Mouse (Mus musculus) A20 (cell line): ENCODE data around the gene Zfp148.
"Not testable (repeated sequence)": the region's sequence is repeated elsewhere in the genome, so short reads cannot be mapped to it uniquely, and the experiment has no call there.

Experiments used
- DNase-seq: peaks from one replicate; pipeline ENCODE4 v3.0.0-alpha.2; 2011; ENCODE audit warnings: low read depth, low spot score

Zfp148 gene

DNA sequence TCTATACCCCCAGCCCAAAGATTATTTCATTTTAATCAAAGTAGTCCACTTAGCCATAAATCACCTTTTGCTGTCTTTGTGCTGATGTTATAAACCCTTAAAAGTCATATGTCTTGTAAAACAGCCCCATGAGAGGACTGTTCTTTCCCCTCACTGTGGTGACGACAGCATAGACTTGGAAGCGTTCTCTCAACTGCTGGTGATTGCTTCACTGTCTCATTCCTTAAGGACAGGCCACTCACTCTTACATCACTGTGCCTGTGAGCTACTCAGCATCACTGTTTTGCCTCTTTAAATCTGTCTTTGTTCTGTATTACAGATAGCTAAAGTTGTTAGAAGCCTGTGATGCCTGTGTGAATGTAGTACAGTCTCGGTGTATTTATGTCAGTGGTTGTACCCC lies 80.8 kb downstream of the Zfp148 start:
- no peak for DNase-seq

DNA sequence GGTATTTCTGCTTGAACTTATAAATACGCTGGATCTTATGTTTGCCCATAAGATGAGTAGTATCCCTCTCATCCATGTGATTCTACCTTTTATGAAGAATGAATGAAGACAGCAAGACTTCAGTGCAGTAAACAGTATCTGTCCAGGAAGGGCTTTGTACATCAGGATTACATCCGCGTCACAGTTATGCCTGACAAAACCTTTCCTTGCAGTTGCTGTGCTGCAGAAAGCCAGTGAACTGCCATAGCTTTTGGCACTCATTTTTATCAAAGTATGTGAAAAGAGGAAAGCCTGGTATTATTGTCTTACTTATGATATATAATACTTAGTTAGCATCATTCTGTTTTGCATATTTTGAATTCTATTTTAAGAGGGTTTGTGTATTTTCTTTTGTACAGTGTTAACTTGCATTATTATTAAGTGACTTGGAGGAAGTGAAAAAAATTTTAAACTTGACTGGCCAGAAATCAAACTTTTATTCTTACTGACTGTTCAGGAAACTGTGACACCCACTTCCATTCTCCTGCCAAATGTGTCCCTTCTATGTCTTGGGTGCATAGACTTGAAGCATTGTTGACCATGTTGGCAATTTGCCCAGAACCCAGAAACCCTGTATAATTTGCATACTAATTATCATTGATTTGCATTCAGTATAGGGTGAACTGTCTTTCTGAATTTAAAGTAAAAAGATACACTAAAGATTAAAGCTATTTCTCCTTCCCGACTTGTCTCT lies 84.0 kb downstream of the Zfp148 start:
- peak; percentile 41 for DNase-seq

DNA sequence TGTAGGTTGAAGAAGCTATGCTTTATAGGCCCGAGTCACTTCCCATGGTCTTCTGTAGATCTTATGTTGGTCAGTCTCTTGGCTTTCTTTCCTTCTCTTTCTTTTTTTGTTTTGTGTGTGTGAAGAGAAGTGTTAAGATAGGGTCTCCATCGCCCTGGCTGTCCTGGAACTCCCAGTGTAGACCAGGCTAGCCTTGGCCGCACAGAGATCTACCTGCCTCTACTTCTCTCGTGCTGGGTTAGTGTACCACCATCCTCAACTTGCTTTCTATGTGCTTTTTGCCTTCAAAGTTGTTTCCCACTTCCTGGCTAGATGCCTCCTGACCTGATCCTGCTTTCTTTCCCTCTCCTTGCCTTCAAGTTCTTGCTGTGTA lies 84.6 kb downstream of the Zfp148 start:
- DNase-seq: no peak

DNA sequence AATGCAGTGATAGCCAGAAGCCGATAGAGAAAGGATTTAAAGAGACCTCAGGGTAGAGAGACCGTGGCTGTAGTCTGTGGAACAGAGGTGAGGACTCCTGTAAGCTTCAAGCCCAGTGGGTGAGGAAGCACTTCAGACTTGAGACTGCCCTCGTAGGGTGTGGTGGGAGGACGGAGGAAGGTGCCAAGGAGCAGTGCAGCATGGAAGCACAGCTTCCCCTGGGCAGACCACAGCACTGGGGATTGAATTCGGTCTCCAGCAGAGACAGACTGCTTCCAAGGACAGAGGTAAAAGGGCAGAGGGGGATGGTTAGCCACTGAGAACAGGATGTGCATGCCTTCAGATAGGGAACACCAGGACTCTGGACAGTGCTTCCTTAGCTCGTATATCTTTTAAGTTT lies 86.8 kb downstream of the Zfp148 start:
- no peak for DNase-seq

DNA sequence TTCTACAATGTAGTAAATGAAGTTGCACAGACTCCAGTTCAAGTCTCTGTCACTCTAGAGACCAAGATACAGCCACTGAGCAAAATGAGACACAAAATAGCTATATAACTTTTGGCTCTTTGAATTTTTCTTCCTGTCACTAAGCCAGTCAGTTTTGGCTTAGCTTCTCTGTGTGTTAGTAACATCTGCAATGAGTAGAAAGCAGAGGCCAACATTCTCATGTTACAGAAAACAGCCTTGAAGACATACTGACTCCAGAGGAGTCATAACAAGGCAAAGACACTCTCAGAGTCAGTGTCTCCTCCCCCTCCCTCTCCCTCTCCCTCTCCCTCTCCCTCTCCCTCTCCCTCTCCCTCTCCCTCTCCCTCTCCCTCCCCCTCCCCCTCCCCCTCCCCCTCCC lies 89.3 kb downstream of the Zfp148 start:
- no peak for DNase-seq

DNA sequence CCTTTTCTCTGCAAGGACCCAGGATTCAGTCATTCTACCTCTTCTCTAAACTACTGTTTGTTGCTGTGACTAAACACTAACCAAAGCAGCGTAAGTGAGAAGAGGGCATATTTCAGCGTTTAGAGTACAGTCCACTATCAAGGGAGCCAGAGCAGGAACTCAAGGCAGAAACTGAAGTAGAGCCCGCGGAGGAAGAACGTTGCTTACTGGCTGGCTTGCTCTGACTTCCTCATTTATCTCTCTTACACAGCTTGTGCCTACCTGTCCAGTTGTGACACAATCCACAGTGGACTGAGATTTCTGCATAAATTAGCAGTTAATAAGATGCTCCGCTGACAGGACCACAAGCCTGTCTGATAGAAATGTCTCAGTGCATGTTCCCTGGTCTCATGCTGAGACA lies 93.7 kb downstream of the Zfp148 start:
- DNase-seq: no peak

DNA sequence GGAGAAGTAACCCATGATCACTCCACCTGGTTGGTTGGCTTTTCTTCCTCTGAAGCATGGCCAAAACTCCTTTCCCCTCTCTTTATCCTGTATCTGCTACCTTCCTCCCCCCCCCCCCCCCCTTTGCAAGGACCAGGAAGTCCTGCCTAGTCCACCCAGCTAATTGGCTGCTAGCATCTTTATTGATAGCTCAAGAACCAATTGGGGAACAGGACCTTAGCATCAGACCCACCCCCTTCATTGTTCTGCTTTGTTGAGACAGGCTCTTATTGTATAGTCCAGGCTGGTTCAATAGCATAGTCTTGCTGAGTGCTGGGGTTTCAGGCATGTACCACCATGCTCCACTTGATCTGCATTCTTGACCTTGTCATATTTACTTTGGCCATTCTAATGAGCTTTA lies 99.3 kb downstream of the Zfp148 start:
- DNase-seq: peak; percentile 28

DNA sequence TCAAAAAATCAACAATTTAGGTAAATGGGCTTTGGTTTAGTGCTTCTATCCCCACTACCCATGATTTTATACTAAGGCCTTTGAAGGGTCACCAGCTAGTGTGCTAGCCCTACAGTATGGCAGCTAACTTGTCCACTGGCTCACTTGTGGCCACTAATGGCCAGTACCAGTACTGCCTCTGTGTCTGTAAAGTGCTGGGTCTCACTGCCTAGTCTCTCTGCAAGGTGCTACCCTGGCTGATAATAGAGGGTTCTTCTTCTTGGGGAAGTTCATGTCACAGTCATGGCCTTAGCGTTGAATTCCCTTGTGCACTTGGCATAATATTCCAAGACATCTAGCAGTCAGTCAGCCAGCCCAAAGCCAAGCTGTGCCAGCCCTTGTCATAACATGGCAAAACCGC lies 100.5 kb downstream of the Zfp148 start:
- peak; percentile 31 for DNase-seq

DNA sequence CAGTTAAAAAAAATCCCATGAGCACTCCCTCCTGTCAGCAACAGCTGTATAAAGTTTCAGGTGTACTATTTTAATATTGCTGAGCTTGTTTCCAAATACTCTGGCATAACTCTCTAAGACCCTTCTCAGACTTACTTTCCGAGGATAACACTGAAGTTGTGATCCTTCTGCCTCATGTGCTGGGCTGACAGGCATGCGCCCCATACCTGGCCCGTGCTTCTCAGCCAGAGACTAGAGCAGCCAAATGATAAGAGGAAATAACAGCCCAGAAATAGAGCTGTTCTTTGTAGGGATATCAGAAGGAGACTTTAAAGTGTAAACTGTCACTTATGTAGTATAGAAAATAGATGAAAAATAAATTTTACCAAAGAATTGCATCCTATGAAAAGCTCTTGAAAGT lies 101.7 kb downstream of the Zfp148 start:
- DNase-seq: no peak

DNA sequence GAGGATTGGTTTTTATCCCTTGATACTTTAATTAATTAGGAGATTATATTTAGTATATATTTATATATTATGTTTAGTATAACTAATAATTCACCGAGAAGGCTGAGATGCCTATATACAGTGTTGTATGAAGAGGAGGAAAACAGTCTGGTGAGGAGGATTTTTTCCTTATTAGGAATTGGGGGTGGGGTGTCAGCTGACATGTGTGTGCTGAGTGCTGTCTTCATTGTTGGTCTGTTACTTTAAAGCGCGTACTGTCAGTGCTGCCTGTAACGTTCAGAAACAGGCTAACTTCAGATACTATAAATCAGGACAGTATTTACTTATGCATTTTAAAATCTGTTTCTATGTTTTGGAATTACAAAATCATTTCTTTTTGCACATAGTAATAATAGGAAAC lies 107.1 kb downstream of the Zfp148 start:
- no peak for DNase-seq

DNA sequence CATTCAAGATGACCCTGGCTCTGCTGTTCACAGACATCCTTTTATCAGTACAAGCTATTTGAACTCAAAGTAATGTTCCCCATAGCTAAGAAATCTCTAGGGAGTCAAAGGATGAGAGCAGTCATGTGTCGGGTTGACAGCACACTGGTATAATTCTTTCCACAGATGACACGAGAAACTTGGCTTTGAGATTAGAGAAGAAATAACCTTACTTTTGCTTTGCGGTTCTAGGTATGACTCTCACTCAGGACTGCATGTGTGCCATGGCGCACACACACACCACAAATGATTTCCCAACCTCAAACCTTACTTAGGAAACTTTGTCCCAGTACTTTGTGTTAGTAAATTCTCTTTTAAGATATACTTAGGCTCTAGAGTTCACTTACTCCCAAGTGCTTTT lies 113.7 kb downstream of the Zfp148 start:
- DNase-seq: no peak

DNA sequence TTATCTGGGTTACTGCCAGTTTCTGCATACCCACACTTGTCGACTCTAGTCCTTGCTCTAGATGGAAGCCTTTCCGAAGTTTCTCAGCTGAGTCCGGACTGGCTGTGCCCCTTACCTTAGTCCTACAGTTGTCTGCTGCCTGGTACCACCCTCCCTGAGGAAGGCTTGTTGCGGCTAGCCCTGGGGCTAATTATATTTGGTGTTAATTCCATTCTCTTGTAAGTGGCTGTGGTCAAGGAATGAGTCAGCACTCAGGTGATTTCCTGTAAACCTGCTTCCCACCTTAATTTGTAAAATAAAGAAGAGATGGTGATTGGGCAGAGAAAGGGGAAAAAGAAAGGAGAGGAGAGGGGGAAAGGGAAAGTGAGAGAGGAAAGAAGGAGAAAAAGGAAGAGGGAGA lies 127.4 kb downstream of the Zfp148 start:
- no peak for DNase-seq

DNA sequence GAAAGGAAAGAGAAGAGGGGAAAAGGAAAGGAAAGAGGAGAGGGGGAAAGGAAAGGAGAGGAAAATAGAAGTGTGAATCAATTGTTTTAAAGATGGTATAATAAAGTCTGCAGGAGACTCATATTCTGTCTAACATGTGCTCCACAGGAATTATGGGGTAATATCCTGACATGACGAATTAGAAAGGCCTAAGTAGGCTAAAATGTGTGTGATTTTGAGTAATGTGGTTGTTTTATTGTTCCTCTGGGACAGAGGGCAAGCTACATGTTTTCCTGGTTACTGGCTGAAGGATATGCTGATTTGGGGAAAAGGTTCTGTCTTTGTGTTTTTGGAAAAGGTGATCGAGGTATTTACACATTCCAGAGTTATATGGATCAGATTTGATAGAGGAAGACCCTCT lies 128.6 kb downstream of the Zfp148 start:
- not testable (repeated sequence) for DNase-seq

DNA sequence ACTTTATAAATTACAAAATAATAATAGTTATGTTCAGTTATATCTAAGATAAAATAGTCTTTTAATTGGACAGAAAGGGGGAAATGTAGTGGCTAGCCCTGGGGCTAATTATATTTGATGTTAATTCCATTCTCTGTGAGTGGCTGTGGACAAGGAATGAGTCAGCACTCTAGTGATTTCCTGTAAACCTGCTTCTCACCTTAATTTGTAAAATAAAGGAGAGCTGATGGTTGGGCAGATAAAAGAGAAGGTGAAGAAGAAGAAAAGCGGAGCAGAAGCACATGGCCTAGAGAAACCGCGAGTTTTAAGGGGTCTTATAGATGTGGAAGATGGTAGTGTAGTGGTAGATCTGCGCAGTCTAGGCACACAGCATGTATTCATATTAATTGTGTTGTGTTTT lies 130.2 kb downstream of the Zfp148 start:
- not testable (repeated sequence) for DNase-seq

DNA sequence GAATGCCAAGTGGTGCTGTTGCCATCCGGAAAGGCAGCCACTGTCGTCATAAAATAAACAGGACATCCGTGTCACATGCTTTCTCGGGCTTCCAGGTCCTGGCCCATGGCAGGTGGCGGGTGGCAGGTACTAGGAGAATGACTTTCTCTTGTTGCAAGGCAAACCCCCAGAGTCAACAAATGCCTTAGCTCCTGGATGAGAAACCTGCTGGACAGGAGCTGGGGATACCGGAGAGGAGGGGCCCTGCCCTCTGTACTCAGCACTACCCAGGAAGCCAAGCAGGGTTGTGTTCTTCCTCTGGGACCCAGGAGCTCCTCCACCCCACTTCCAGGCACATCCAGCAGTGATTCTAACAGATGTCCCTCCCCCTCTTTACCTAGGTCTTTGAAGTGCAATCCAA lies 131.9 kb downstream of the Zfp148 start:
- no peak for DNase-seq

DNA sequence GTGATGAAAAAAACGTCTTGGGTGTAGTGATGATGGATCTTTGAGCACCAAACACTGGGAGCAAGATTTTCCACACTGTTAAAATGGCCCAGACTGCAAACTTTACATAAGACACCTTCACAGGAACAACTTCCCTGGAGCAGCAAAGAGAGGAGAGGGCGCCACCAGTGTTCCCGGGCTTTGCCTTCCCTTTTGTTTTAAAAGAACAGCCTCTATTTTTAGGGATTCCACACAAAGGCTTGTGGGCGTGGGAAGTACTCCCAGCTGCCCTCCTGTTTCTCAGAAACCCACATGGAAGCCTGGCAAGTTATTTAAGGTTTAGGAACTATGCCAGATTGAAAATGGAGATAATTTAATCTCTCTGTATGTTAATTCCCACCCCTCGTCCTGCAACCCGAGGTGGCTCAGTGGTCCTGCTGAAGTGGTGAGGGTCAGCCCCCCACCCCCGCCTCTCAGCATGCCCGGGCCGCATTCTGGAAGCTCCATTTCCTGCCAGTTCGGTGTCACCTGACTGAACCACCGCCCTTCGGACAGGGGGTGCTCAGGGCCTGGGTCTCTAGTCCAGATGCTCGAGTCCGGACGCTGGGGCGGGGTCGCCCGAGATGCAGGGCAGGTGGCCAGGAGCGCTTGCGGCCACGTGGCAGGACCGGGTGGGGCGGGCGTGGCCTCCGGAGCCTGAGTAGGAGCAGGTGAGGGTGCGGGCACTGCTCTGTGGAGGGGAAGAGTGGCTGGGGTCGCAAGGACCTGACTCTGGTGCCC lies 136.3 kb downstream of the Zfp148 start, which contains the start of gene Slc12a8:
TSS of gene Slc12a8 (plus strand) at position 522 of the 759 bp plus-strand sequence.
- DNase-seq: no peak

DNA sequence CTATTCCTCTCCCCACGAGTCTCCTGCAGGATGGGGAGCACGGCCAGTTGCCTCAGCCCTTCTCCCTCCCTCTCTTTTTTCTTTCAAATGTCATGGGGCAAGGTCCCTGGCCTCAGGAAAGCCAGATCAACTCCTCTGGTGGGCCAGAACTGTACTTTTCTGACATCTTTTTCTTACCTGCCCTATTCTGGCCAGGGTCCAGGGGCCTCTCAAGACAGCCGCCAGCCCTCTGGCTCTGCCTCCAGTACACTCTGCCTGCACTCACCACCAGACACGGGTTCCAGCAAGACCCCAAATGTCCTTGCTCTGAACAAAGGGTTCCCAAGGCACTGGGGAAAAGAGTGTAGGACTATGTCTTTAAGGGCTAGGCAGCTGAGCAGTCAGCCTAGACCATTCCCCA lies 137.0 kb downstream of the Zfp148 start:
- no peak for DNase-seq

DNA sequence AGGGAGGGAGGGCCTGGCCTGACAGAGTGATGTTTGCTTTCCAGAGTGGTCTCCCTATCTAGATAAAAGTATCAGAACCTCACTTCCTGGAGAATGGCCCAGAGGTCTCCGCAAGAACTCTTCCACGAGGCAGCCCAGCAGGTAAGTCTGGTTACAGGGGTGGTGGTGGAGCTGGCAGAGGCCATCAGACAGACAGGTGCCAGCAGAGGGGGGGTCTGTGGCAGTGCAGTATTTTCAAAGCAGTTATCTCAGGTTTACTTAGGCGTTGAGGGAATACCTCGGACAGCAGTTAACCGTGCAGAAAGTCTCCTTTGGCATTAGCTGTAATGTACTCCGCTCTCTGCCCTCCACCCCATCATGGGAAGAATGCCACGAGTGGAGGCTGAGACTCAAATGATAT lies 137.6 kb downstream of the Zfp148 start:
- no peak for DNase-seq

DNA sequence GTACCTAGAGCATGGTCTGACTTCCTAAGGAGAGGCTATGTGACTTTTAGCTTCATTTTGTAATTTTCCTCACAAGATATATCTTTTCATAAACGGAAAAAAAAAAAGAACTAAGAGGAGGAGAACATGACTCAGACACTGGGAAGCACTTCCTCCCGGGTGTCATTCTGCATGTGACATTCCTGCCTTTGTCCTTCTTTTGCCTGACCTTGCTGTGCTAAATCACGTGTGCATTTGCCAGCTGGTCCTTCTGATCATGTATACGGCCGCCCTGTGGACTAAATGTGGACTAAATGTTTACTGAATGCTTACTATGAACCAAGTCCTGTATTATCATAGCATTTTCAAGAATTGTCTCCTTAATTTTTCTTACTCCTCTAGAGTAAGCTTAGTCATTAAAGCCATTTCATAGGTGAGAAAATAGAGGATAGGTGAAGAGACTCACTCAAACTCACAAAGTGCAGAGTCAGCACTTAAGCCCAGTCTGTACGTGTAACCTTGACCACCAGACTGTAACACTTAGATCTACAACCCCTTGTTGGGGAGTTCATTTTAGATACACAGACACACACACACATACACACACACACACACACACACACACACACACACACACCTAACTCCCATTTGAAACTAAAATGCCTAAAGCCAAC lies 139.4 kb downstream of the Zfp148 start:
- DNase-seq: no peak

DNA sequence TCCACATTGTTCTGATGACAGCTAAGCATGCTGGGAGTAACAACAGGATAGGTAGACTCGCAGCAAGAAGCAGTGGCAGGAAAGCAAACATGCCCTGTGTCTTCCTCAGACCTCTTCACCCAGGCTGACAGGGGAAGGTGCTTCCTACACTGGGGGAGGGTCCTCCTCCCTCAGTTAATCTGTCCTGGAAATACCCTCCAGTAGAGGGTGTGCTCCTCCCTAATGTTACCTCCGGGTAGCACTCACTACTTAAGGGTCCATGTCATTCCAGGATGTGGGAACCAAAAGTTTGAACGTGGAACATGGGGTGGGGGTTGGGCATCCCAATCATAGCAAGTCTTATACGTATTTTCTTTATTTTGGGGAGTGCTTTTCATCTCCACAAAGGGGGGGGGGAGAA lies 141.9 kb downstream of the Zfp148 start:
- DNase-seq: no peak

DNA sequence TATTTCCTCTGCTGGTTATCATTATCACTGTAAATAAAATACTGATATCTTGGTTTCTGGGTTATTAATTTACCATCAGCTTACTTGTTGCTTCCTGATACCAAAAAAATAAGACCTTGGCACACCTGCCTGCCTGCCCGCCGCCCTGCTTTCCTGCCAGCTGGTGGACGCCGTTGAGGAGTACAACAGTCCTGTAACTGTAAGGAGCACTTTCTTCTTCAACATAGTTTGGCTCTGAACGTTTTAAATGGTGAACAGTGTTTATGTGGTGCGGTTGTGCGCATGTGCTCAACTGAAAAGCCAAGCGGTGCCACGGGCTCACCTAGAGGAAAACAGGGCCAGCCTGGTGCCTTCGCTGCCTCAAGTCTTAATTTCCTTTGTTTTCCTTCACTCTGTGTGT lies 142.9 kb downstream of the Zfp148 start:
- no peak for DNase-seq

DNA sequence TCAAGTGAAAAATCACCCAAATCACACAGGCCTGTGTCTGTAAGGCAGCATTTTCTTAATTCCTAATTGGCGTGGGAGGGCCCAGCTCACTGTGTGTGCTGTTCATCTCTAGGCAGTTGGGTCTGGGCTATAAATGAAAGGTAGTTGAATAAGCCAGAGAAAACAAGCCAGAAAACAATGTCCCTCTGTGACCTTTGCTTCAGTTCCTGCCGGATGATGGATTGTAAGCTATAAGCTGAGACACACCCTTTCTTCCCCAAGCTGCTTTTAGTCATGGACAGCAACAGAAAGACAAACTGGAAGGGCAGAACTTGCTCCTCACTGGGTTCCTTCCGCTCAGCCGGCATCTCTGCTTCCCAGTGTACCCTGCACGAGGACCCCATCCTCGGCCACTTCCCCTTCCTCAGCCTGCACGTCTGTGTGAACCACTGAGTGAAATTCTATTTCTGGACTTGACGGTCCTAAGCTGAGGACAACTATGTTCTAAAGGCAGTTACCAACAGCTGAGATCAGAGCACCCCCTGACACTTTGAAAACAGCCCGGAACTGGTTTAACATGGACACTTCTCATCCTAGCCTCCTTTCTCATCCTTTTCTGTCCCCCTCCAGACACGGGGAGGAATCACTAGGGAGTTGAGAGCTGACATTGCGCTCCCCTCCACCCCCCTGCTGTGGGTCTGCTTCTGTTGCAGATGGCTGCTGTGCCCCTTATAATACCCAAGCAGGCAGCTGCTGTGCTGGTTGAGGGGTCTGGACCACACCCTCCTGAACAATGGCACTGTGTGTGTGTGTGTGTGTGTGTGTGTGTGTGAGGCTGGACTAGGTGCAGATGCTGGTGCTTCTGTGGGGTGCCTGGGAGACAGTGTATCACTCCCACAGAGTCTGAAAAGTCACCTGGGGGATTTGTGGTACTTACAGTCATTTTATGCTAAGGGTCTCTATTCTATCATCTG lies 149.1 kb downstream of the Zfp148 start:
- no peak for DNase-seq
